Mouse (Mus musculus) cortical plate, adult 2 months (tissue): ENCODE data around the gene Gm39566.

Source experiments
- CTCF ChIP-seq: fragments of 200-500 bp; IDR thresholded peaks from 2 replicates; pipeline ENCODE4 v1.5.1; 2011; ENCODE audit warnings: mild to moderate bottlenecking, control low read depth, low read length; ENCODE audit not compliant: insufficient read depth; ENCODE audit errors: extremely low read depth
- POLR2A ChIP-seq: fragments of 200-500 bp; IDR thresholded peaks from 2 replicates; pipeline ENCODE4 v1.6.1; 2011; ENCODE audit warnings: mild to moderate bottlenecking, low read length, control low read depth; ENCODE audit not compliant: insufficient read depth; ENCODE audit errors: extremely low read depth

- no peak for TF ChIP-seq CTCF
- TF ChIP-seq POLR2A = no peak
Observed at GRCm38 (mm10) chr11:69823456-69823855, 8.4 kb upstream of the Gm39566 start.
